Mouse (Mus musculus) embryonic facial prominence, embryonic 10.5 days (tissue): ENCODE results near the gene Npw. TPM values are rescaled to one million over a fixed set of nuclear protein-coding genes. Genes with fewer than 3 reads are reported as not detected.

Source experiments
- polyA plus RNA-seq: library from polyadenylated mRNA; unstranded; fragments of >200 nt; fragmentation: Nextera tagmentation; extraction: Ambion mirVana; gene quantifications from 2 replicates; pipeline ENCODE4 v1.2.1, GENCODE M21; 2016

Npw gene
- polyA plus RNA-seq, 1 experiment from 2014 or later, result not detected

Other genes with a start within 250 kb of the Npw start
- gene Rnps1, start 243.9 kb downstream of the Npw start, polyA plus RNA-seq, result 471 and 476 TPM in 2 replicates
- 86.2 and 89.0 TPM in 2 replicates for gene Eci1, start 231.8 kb downstream of the Npw start, polyA plus RNA-seq
- gene Dnase1l2, start 215.4 kb downstream of the Npw start, polyA plus RNA-seq, result 2.5 and 3.6 TPM in 2 replicates
- 35.5 and 36.6 TPM in 2 replicates for gene E4f1, start 188.1 kb downstream of the Npw start, polyA plus RNA-seq
- gene Pgp, start 188.1 kb downstream of the Npw start, polyA plus RNA-seq, result 71.0 and 72.8 TPM in 2 replicates
- gene Bricd5, start 184.6 kb downstream of the Npw start, polyA plus RNA-seq, result 0.36 and 0.67 TPM in 2 replicates
- 37.5 and 39.0 TPM in 2 replicates for gene Mlst8, start 179.4 kb downstream of the Npw start, polyA plus RNA-seq
- gene Caskin1, start 169.9 kb downstream of the Npw start, polyA plus RNA-seq, result 3.1 and 3.9 TPM in 2 replicates
- 116 and 121 TPM in 2 replicates for gene Traf7, start 130.5 kb downstream of the Npw start, polyA plus RNA-seq
- gene Rab26, start 124.2 kb downstream of the Npw start, polyA plus RNA-seq, result 2.6 TPM in 2 replicates
- 14.9 and 16.3 TPM in 2 replicates for gene Pkd1, start 108.6 kb downstream of the Npw start, polyA plus RNA-seq
- gene Tsc2, start 25.8 kb downstream of the Npw start, polyA plus RNA-seq, result 70.2 and 70.4 TPM in 2 replicates
- gene Nthl1, start 25.8 kb downstream of the Npw start, polyA plus RNA-seq, result 22.4 and 27.3 TPM in 2 replicates
- 31.7 and 37.3 TPM in 2 replicates for gene Slc9a3r2, start 8.1 kb downstream of the Npw start, polyA plus RNA-seq
- 29.0 and 30.4 TPM in 2 replicates for gene Zfp598, start 11.2 kb upstream of the Npw start, polyA plus RNA-seq
- 6.0 and 8.1 TPM in 2 replicates for gene Syngr3, start 31.5 kb upstream of the Npw start, polyA plus RNA-seq
- 48.9 and 52.3 TPM in 2 replicates for gene Gfer, start 37.7 kb upstream of the Npw start, polyA plus RNA-seq
- gene Noxo1, start 37.8 kb upstream of the Npw start, polyA plus RNA-seq, result 0.72 and 1.9 TPM in 2 replicates
- gene Tbl3, start 49.2 kb upstream of the Npw start, polyA plus RNA-seq, result 152 and 162 TPM in 2 replicates
- 0.13 and 0.29 TPM in 2 replicates for gene Rnf151, start 59.6 kb upstream of the Npw start, polyA plus RNA-seq
- gene Rps2, start 59.7 kb upstream of the Npw start, polyA plus RNA-seq, result 1,693 and 1,819 TPM in 2 replicates
- 193 and 199 TPM in 2 replicates for gene Ndufb10, start 66.0 kb upstream of the Npw start, polyA plus RNA-seq
- gene Rpl3l, start 69.4 kb upstream of the Npw start, polyA plus RNA-seq, result not detected in 2 replicates
- gene Msrb1, start 78.2 kb upstream of the Npw start, polyA plus RNA-seq, result 21.6 and 24.6 TPM in 2 replicates
- gene Hs3st6, start 94.5 kb upstream of the Npw start, polyA plus RNA-seq, result 1.3 and 2.3 TPM in 2 replicates
- gene Meiob, start 145.8 kb upstream of the Npw start, polyA plus RNA-seq, result not detected in 2 replicates
- 26.4 and 28.6 TPM in 2 replicates for gene Hagh, start 181.7 kb upstream of the Npw start, polyA plus RNA-seq
- gene Fahd1, start 191.9 kb upstream of the Npw start, polyA plus RNA-seq, result 16.7 and 17.4 TPM in 2 replicates
- gene Igfals, start 207.5 kb upstream of the Npw start, polyA plus RNA-seq, result 0.49 and 1.2 TPM in 2 replicates
- gene Nubp2, start 227.9 kb upstream of the Npw start, polyA plus RNA-seq, result 71.8 and 81.8 TPM in 2 replicates
- 47.1 TPM in 2 replicates for gene Spsb3, start 228.2 kb upstream of the Npw start, polyA plus RNA-seq
- gene Eme2, start 236.6 kb upstream of the Npw start, polyA plus RNA-seq, result 30.6 and 33.6 TPM in 2 replicates
- gene Mrps34, start 236.7 kb upstream of the Npw start, polyA plus RNA-seq, result 102 and 105 TPM in 2 replicates
- 47.3 and 50.1 TPM in 2 replicates for gene Nme3, start 238.0 kb upstream of the Npw start, polyA plus RNA-seq